Mouse (Mus musculus) left cerebral cortex, postnatal 10 days (tissue): ENCODE data around the gene Pou4f2. TPM values are rescaled to one million over a fixed set of nuclear protein-coding genes. Genes with fewer than 3 reads are reported as not detected.

Source experiments
- DNase-seq, 2 experiments: peaks; one replicate each; pipeline ENCODE4 v3.0.0; 2021 to 2022; ENCODE audit warnings: low spot score in 2 of 2, mixed read lengths in 1 of 2; ENCODE audit errors: extremely low spot score in 1 of 2
- intact Hi-C: fragments of 180-260 bp; cut with DNase I; formaldehyde crosslinking; loops from one replicate; pipeline ENCODE4 v1.15.1; 2025
- total RNA-seq, 2 experiments: library from RNA; stranded (reverse); gene quantifications; 2 replicates each; pipeline ENCODE4 v1.2.3; 2021

The Pou4f2 gene
- not detected for total RNA-seq

GRCm38 (mm10) chr8:78436071-78436651 lies at the start of gene Pou4f2:
Pou4f2 (minus strand) TSS chr8:78436645.
- peak in 1 of 2 experiments; percentile 40 for DNase-seq
- intact Hi-C loops: no loop called here

GRCm38 (mm10) chr8:78477051-78477829 lies 40.8 kb upstream of the Pou4f2 start:
- intact Hi-C loops: no loop called here
- no peak for DNase-seq

GRCm38 (mm10) chr8:78467889-78468288 lies 31.4 kb upstream of the Pou4f2 start:
- DNase-seq: no peak
- intact Hi-C loops: no loop called here

- DNase-seq: no peak
- intact Hi-C loops: no loop called here
Observed at GRCm38 (mm10) chr8:78463941-78464340, 27.5 kb upstream of the Pou4f2 start.

GRCm38 (mm10) chr8:78456441-78456840 lies 20.0 kb upstream of the Pou4f2 start:
- DNase-seq: no peak
- intact Hi-C loops: no loop called here

- DNase-seq: no peak
- intact Hi-C loops: no loop called here
Observed at GRCm38 (mm10) chr8:78442781-78443180, 6.3 kb upstream of the Pou4f2 start.

GRCm38 (mm10) chr8:78438121-78438520 lies 1.7 kb upstream of the Pou4f2 start:
- DNase-seq: peak in 1 of 2 experiments; percentile 43
- intact Hi-C loops: no loop called here

- DNase-seq: no peak
- intact Hi-C loops: no loop called here
Observed at GRCm38 (mm10) chr8:78437140-78438045, 948 bp upstream of the Pou4f2 start.

- intact Hi-C loops: no loop called here
- DNase-seq: no peak
Observed at GRCm38 (mm10) chr8:78436661-78437060, 216 bp upstream of the Pou4f2 start.

GRCm38 (mm10) chr8:78435624-78435960 lies 853 bp downstream of the Pou4f2 start:
- DNase-seq: no peak
- intact Hi-C loops: no loop called here

GRCm38 (mm10) chr8:78434823-78435623 lies 1.4 kb downstream of the Pou4f2 start:
- intact Hi-C loops: no loop called here
- DNase-seq: no peak

GRCm38 (mm10) chr8:78434340-78434739 lies 2.1 kb downstream of the Pou4f2 start:
- no peak for DNase-seq
- intact Hi-C loops: no loop called here

- intact Hi-C loops: no loop called here
- DNase-seq: no peak
Observed at GRCm38 (mm10) chr8:78433318-78433717, 3.1 kb downstream of the Pou4f2 start.

- intact Hi-C loops: no loop called here
- DNase-seq: no peak
Observed at GRCm38 (mm10) chr8:78432451-78432850, 4.0 kb downstream of the Pou4f2 start.

- no peak for DNase-seq
- intact Hi-C loops: no loop called here
Observed at GRCm38 (mm10) chr8:78431356-78431755, 5.1 kb downstream of the Pou4f2 start.

- intact Hi-C loops: loop anchor here (10.0 kb wide), 2 partner anchors 217 to 363 kb away; no protein-coding TSS in a partner anchor
- DNase-seq: no peak
Observed at GRCm38 (mm10) chr8:78428148-78428547, 8.3 kb downstream of the Pou4f2 start.

- intact Hi-C loops: loop anchor here (10.0 kb wide), 2 partner anchors 217 to 363 kb away; no protein-coding TSS in a partner anchor
- DNase-seq: no peak
Observed at GRCm38 (mm10) chr8:78427769-78428130, 8.7 kb downstream of the Pou4f2 start.

- DNase-seq: no peak
- intact Hi-C loops: loop anchor here (10.0 kb wide), 2 partner anchors 218 to 362 kb away; no protein-coding TSS in a partner anchor
Observed at GRCm38 (mm10) chr8:78426875-78427768, 9.3 kb downstream of the Pou4f2 start.
